Mouse (Mus musculus) embryonic fibroblast, embryonic 13.5 days (primary cell): ENCODE data around the gene Phip.

ENCODE experiments used
- CTCF ChIP-seq: IDR thresholded peaks from 2 replicates; pipeline ENCODE4 v1.5.1; 2011; ENCODE audit warnings: mild to moderate bottlenecking, control low read depth, low read length, moderate library complexity, borderline replicate concordance; ENCODE audit not compliant: insufficient read depth
- POLR2A ChIP-seq: IDR thresholded peaks from 2 replicates; pipeline ENCODE4 v1.6.1; 2011; ENCODE audit warnings: low read depth, mild to moderate bottlenecking, control low read depth, low read length, moderate library complexity

DNA sequence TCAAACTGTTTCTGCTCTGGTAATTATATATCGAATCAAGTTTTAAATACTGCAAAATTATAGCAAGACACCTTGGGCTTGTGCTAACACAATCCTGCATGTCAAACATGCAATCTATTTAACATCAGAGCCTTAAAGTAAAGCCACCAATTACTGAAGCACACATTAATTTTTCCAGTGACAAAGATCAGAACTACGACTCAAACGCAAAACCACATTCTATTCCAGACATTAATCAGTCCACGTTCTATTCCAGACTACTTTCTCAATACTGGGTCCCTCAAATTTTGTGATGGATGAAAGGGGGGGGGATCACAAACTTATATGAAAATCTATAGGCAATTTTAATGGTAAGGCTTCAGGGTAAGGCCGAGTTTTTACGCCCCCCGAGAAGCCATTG lies 68.1 kb downstream of the Phip start:
- TF ChIP-seq CTCF (no peak), POLR2A (no peak)
